Mouse (Mus musculus) mouse trophoblast stem cell (cell line): ENCODE measurements around the gene Nfat5.

Experiments
- in situ Hi-C, 2 experiments: fragments of 300-500 bp; cut with MseI, MboI; formaldehyde crosslinking; loops; 2 replicates in 1 of 2; 3 replicates in 1 of 2; pipeline ENCODE4 v1.15.1; 2025

Gene Nfat5

GRCm38 (mm10) chr8:107292119-107292927, 947 bp upstream of the Nfat5 start:
- in situ Hi-C loops, result no loop called here

- in situ Hi-C loops, result no loop called here
Measured at GRCm38 (mm10) chr8:107293641-107294628, 665 bp downstream of the Nfat5 start.

- in situ Hi-C loops, result no loop called here
Measured at GRCm38 (mm10) chr8:107295450-107295849, 2.2 kb downstream of the Nfat5 start.

GRCm38 (mm10) chr8:107311876-107312275, 18.6 kb downstream of the Nfat5 start:
- in situ Hi-C loops, result no loop called here

GRCm38 (mm10) chr8:107324142-107324541, 30.9 kb downstream of the Nfat5 start:
- in situ Hi-C loops, result loop anchor here (5.0 to 10.0 kb wide), 2 partner anchors 207 to 209 kb away; no protein-coding TSS in a partner anchor

GRCm38 (mm10) chr8:107329595-107329994, 36.3 kb downstream of the Nfat5 start:
- in situ Hi-C loops, result loop anchor here in 1 of 2 experiments (10.0 kb wide), 1 partner anchor 215 kb away; no protein-coding TSS in a partner anchor

GRCm38 (mm10) chr8:107336480-107336879, 43.2 kb downstream of the Nfat5 start:
- in situ Hi-C loops, result no loop called here

- in situ Hi-C loops, result no loop called here
Measured at GRCm38 (mm10) chr8:107370311-107370710, 77.0 kb downstream of the Nfat5 start.

- in situ Hi-C loops, result no loop called here
Measured at GRCm38 (mm10) chr8:107377346-107377745, 84.1 kb downstream of the Nfat5 start.

- in situ Hi-C loops, result no loop called here
Measured at GRCm38 (mm10) chr8:107380734-107381133, 87.5 kb downstream of the Nfat5 start.

- in situ Hi-C loops, result no loop called here
Measured at GRCm38 (mm10) chr8:107381666-107382065, 88.4 kb downstream of the Nfat5 start.

- in situ Hi-C loops, result no loop called here
Measured at GRCm38 (mm10) chr8:107382898-107383297, 89.6 kb downstream of the Nfat5 start.

GRCm38 (mm10) chr8:107384651-107385050, 91.4 kb downstream of the Nfat5 start:
- in situ Hi-C loops, result loop anchor here in 1 of 2 experiments (5.0 kb wide), 1 partner anchor 38 kb away; no protein-coding TSS in a partner anchor

- in situ Hi-C loops, result loop anchor here in 1 of 2 experiments (5.0 kb wide), 1 partner anchor 37 kb away; no protein-coding TSS in a partner anchor
Measured at GRCm38 (mm10) chr8:107385063-107385462, 91.8 kb downstream of the Nfat5 start.

GRCm38 (mm10) chr8:107386171-107386570, 92.9 kb downstream of the Nfat5 start:
- in situ Hi-C loops, result loop anchor here in 1 of 2 experiments (5.0 kb wide), 1 partner anchor 36 kb away; no protein-coding TSS in a partner anchor

GRCm38 (mm10) chr8:107386642-107387041, 93.4 kb downstream of the Nfat5 start:
- in situ Hi-C loops, result loop anchor here in 1 of 2 experiments (5.0 kb wide), 1 partner anchor 36 kb away; no protein-coding TSS in a partner anchor

GRCm38 (mm10) chr8:107387861-107388260, 94.6 kb downstream of the Nfat5 start:
- in situ Hi-C loops, result loop anchor here in 1 of 2 experiments (5.0 kb wide), 1 partner anchor 34 kb away; no protein-coding TSS in a partner anchor

GRCm38 (mm10) chr8:107389557-107389956, 96.3 kb downstream of the Nfat5 start:
- in situ Hi-C loops, result loop anchor here in 1 of 2 experiments (5.0 kb wide), 1 partner anchor 33 kb away; no protein-coding TSS in a partner anchor

- in situ Hi-C loops, result no loop called here
Measured at GRCm38 (mm10) chr8:107390476-107391135, 97.3 kb downstream of the Nfat5 start.

- in situ Hi-C loops, result no loop called here
Measured at GRCm38 (mm10) chr8:107391136-107391516, 97.9 kb downstream of the Nfat5 start.

- in situ Hi-C loops, result no loop called here
Measured at GRCm38 (mm10) chr8:107395397-107395796, 102.1 kb downstream of the Nfat5 start.
